Mouse (Mus musculus): Measurements from ENCODE around the gene Jam3.
A peak's percentile ranks its signal among the peaks of the same experiment; 100 is the strongest.
"Not testable (repeated sequence)": the region's sequence is repeated elsewhere in the genome, so short reads cannot be mapped to it uniquely, and the experiment has no call there.

The Jam3 gene

GRCm38 (mm10) chr9:27170726-27171125, 15.5 kb upstream of the Jam3 start:
- DNase-seq (ENCODE audit: inconsistent ontology term), result no peak

- no peak for DNase-seq (ENCODE audit: inconsistent ontology term)
These were observed 11.8 kb upstream of the Jam3 start for GRCm38 (mm10) chr9:27166981-27167380.

- no peak for DNase-seq (ENCODE audit: inconsistent ontology term)
These were observed 10.4 kb upstream of the Jam3 start for GRCm38 (mm10) chr9:27165596-27165995.

- peak; percentile 56 for DNase-seq (ENCODE audit: inconsistent ontology term)
These were observed 9.7 kb upstream of the Jam3 start for GRCm38 (mm10) chr9:27164957-27165356.

GRCm38 (mm10) chr9:27163661-27164060, 8.4 kb upstream of the Jam3 start:
- DNase-seq (ENCODE audit: inconsistent ontology term), result not testable (repeated sequence)

- DNase-seq (ENCODE audit: inconsistent ontology term), result peak; percentile 55
These were observed 1.4 kb downstream of the Jam3 start for GRCm38 (mm10) chr9:27153861-27154260.

GRCm38 (mm10) chr9:27149836-27150235, 5.4 kb downstream of the Jam3 start:
- DNase-seq (ENCODE audit: inconsistent ontology term), result peak; percentile 22

- peak; percentile 67 for DNase-seq (ENCODE audit: inconsistent ontology term)
These were observed 6.4 kb downstream of the Jam3 start for GRCm38 (mm10) chr9:27148631-27149471.

GRCm38 (mm10) chr9:27147946-27148345, 7.3 kb downstream of the Jam3 start:
- no peak for DNase-seq (ENCODE audit: inconsistent ontology term)

GRCm38 (mm10) chr9:27146826-27147225, 8.4 kb downstream of the Jam3 start:
- DNase-seq (ENCODE audit: inconsistent ontology term), result no peak

GRCm38 (mm10) chr9:27144996-27145395, 10.2 kb downstream of the Jam3 start:
- DNase-seq (ENCODE audit: inconsistent ontology term), result no peak

GRCm38 (mm10) chr9:27144271-27144840, 10.9 kb downstream of the Jam3 start:
- no peak for DNase-seq (ENCODE audit: inconsistent ontology term)

GRCm38 (mm10) chr9:27140432-27141065, 14.7 kb downstream of the Jam3 start:
- DNase-seq (ENCODE audit: inconsistent ontology term), result no peak

GRCm38 (mm10) chr9:27136651-27137050, 18.6 kb downstream of the Jam3 start:
- DNase-seq (ENCODE audit: inconsistent ontology term), result no peak

GRCm38 (mm10) chr9:27135372-27135771, 19.8 kb downstream of the Jam3 start:
- no peak for DNase-seq (ENCODE audit: inconsistent ontology term)

- DNase-seq (ENCODE audit: inconsistent ontology term), result no peak
These were observed 20.8 kb downstream of the Jam3 start for GRCm38 (mm10) chr9:27134410-27134809.

GRCm38 (mm10) chr9:27128629-27129028, 26.6 kb downstream of the Jam3 start:
- no peak for DNase-seq (ENCODE audit: inconsistent ontology term)

- no peak for DNase-seq (ENCODE audit: inconsistent ontology term)
These were observed 28.7 kb downstream of the Jam3 start for GRCm38 (mm10) chr9:27126543-27126942.

GRCm38 (mm10) chr9:27125450-27125849, 29.8 kb downstream of the Jam3 start:
- no peak for DNase-seq (ENCODE audit: inconsistent ontology term)

GRCm38 (mm10) chr9:27123947-27124346, 31.3 kb downstream of the Jam3 start:
- DNase-seq (ENCODE audit: inconsistent ontology term), result no peak

GRCm38 (mm10) chr9:27122963-27123362, 32.3 kb downstream of the Jam3 start:
- DNase-seq (ENCODE audit: inconsistent ontology term), result no peak

GRCm38 (mm10) chr9:27122076-27122475, 33.1 kb downstream of the Jam3 start:
- no peak for DNase-seq (ENCODE audit: inconsistent ontology term)

GRCm38 (mm10) chr9:27121254-27121653, 34.0 kb downstream of the Jam3 start:
- no peak for DNase-seq (ENCODE audit: inconsistent ontology term)
